Mouse (Mus musculus): ENCODE measurements around the gene Sdhc. TPM values are rescaled to one million over a fixed set of nuclear protein-coding genes. Genes with fewer than 3 reads are reported as not detected.

Gene Sdhc
- polyA plus RNA-seq, 1 experiment from 2014 or later: 238 TPM

GRCm38 (mm10) chr1:171172779-171173178 lies 22.4 kb upstream of the Sdhc start:
- Histone ChIP-seq H3K36me3 (ENCODE audit: control insufficient read depth, insufficient read depth, low read length) (no peaks in the 10 kb centered on the region), H3K4me1 (replicated peaks; ENCODE audit: control insufficient read depth, insufficient read depth) (no peaks in the 10 kb centered on the region), H3K4me2 (replicated peaks; ENCODE audit: low read depth) (no peak overlapping the region), H3K4me3 (ENCODE audit: low read depth, low read length) (no peak overlapping the region), H3K9me3 (ENCODE audit: control insufficient read depth, low read length) (no peaks in the 10 kb centered on the region), H3K27me3 (ENCODE audit: control insufficient read depth, insufficient read depth, low read length) (no peaks in the 10 kb centered on the region), H3K27ac (replicated peaks) (no peak overlapping the region), H3K9ac (ENCODE audit: low read length) (no peak overlapping the region)
- no peak for ATAC-seq (ENCODE audit: low FRiP score, low TSS enrichment)
- TF ChIP-seq CTCF (IDR thresholded peaks at IDR 0.05; ENCODE audit: low read depth) (no peak), EP300 (optimal IDR thresholded peaks at IDR 0.05) (no peak)
- DNase-seq (ENCODE audit: low spot score): no peak
- 94% methylated on average over 8 of the region's 8 CpGs for WGBS

- Histone ChIP-seq H3K36me3 (ENCODE audit: control insufficient read depth, insufficient read depth, low read length) (no peaks in the 10 kb centered on the region), H3K4me2 (replicated peaks; ENCODE audit: low read depth) (no peak overlapping the region), H3K27ac (replicated peaks) (no peak overlapping the region), H3K9me3 (ENCODE audit: control insufficient read depth, low read length) (no peaks in the 10 kb centered on the region), H3K4me1 (replicated peaks; ENCODE audit: control insufficient read depth, insufficient read depth) (no peaks in the 10 kb centered on the region), H3K4me3 (ENCODE audit: low read depth, low read length) (no peak overlapping the region), H3K27me3 (ENCODE audit: control insufficient read depth, insufficient read depth, low read length) (no peaks in the 10 kb centered on the region), H3K9ac (ENCODE audit: low read length) (no peak overlapping the region)
- 65% methylated on average over 3 of the region's 3 CpGs for WGBS
- ATAC-seq (ENCODE audit: low FRiP score, low TSS enrichment): no peak
- no peak for DNase-seq (ENCODE audit: low spot score)
- no peak for TF ChIP-seq EP300 (optimal IDR thresholded peaks at IDR 0.05)
These were observed 20.7 kb upstream of the Sdhc start for GRCm38 (mm10) chr1:171171138-171171537.

GRCm38 (mm10) chr1:171169913-171170312 lies 19.5 kb upstream of the Sdhc start:
- WGBS: 26% methylated on average over 3 of the region's 3 CpGs
- Histone ChIP-seq H3K4me2 (replicated peaks; ENCODE audit: low read depth) (no peak overlapping the region), H3K27me3 (ENCODE audit: control insufficient read depth, insufficient read depth, low read length) (no peaks in the 10 kb centered on the region), H3K4me1 (replicated peaks; ENCODE audit: control insufficient read depth, insufficient read depth) (no peaks in the 10 kb centered on the region), H3K4me3 (ENCODE audit: low read depth, low read length) (no peak overlapping the region), H3K27ac (replicated peaks) (no peak overlapping the region), H3K9me3 (ENCODE audit: control insufficient read depth, low read length) (no peaks in the 10 kb centered on the region), H3K9ac (ENCODE audit: low read length) (no peak overlapping the region), H3K36me3 (ENCODE audit: control insufficient read depth, insufficient read depth, low read length) (no peaks in the 10 kb centered on the region)
- TF ChIP-seq CTCF (IDR thresholded peaks at IDR 0.05; ENCODE audit: low read depth) (no peak), EP300 (optimal IDR thresholded peaks at IDR 0.05) (no peak)
- no peak for DNase-seq (ENCODE audit: low spot score)
- ATAC-seq (ENCODE audit: low FRiP score, low TSS enrichment): no peak

- no peak overlapping the region for H3K9ac ChIP-seq (ENCODE audit: low read length)
- no peaks in the 10 kb centered on the region for H3K4me1 ChIP-seq (replicated peaks; ENCODE audit: control insufficient read depth, insufficient read depth)
- H3K27ac ChIP-seq (replicated peaks): no peak overlapping the region
- DNase-seq (ENCODE audit: low spot score): no peak
- TF ChIP-seq CTCF (IDR thresholded peaks at IDR 0.05; ENCODE audit: low read depth): no peak
- no peak for TF ChIP-seq EP300 (optimal IDR thresholded peaks at IDR 0.05)
- H3K4me2 ChIP-seq (replicated peaks; ENCODE audit: low read depth): no peak overlapping the region
- no peak for ATAC-seq (ENCODE audit: low FRiP score, low TSS enrichment)
- no peak overlapping the region for H3K4me3 ChIP-seq (ENCODE audit: low read depth, low read length)
- 84% methylated on average over 12 of the region's 12 CpGs for WGBS
- H3K36me3 ChIP-seq (ENCODE audit: control insufficient read depth, insufficient read depth, low read length): no peaks in the 10 kb centered on the region
- no peaks in the 10 kb centered on the region for H3K9me3 ChIP-seq (ENCODE audit: control insufficient read depth, low read length)
- H3K27me3 ChIP-seq (ENCODE audit: control insufficient read depth, insufficient read depth, low read length): no peaks in the 10 kb centered on the region
These were observed 18.5 kb upstream of the Sdhc start for GRCm38 (mm10) chr1:171168906-171169305.

GRCm38 (mm10) chr1:171165629-171166345 lies 15.4 kb upstream of the Sdhc start:
- 64% methylated on average over 5 of the region's 5 CpGs for WGBS
- no peak overlapping the region for H3K27ac ChIP-seq (replicated peaks)
- no peak for ATAC-seq (ENCODE audit: low FRiP score, low TSS enrichment)

GRCm38 (mm10) chr1:171164258-171164657 lies 13.9 kb upstream of the Sdhc start:
- TF ChIP-seq EP300 (optimal IDR thresholded peaks at IDR 0.05): no peak
- peak; percentile 66 for TF ChIP-seq CTCF (IDR thresholded peaks at IDR 0.05; ENCODE audit: low read depth)
- no peaks in the 10 kb centered on the region for H3K27me3 ChIP-seq (ENCODE audit: control insufficient read depth, insufficient read depth, low read length)
- H3K27ac ChIP-seq (replicated peaks): no peak overlapping the region
- no peaks in the 10 kb centered on the region for H3K9me3 ChIP-seq (ENCODE audit: control insufficient read depth, low read length)
- no peak overlapping the region for H3K4me3 ChIP-seq (ENCODE audit: low read depth, low read length)
- H3K4me1 ChIP-seq (replicated peaks; ENCODE audit: control insufficient read depth, insufficient read depth): no peaks in the 10 kb centered on the region
- no peak overlapping the region for H3K9ac ChIP-seq (ENCODE audit: low read length)
- DNase-seq (ENCODE audit: low spot score) (no peak), ATAC-seq (ENCODE audit: low FRiP score, low TSS enrichment) (no peak)
- WGBS: 32% methylated on average over 3 of the region's 3 CpGs
- H3K4me2 ChIP-seq (replicated peaks; ENCODE audit: low read depth): no peak overlapping the region
- H3K36me3 ChIP-seq (ENCODE audit: control insufficient read depth, insufficient read depth, low read length): no peaks in the 10 kb centered on the region

More at GRCm38 (mm10) chr1:171165629-171166345, 15.4 kb upstream of the Sdhc start:
- H3K27me3 ChIP-seq (ENCODE audit: control insufficient read depth, insufficient read depth, low read length): no peaks in the 10 kb centered on the region
- TF ChIP-seq EP300 (optimal IDR thresholded peaks at IDR 0.05) (no peak), CTCF (IDR thresholded peaks at IDR 0.05; ENCODE audit: low read depth) (no peak)
- no peak overlapping the region for H3K9ac ChIP-seq (ENCODE audit: low read length)
- no peaks in the 10 kb centered on the region for H3K4me1 ChIP-seq (replicated peaks; ENCODE audit: control insufficient read depth, insufficient read depth)
- no peaks in the 10 kb centered on the region for H3K9me3 ChIP-seq (ENCODE audit: control insufficient read depth, low read length)
- H3K36me3 ChIP-seq (ENCODE audit: control insufficient read depth, insufficient read depth, low read length): no peaks in the 10 kb centered on the region
- H3K4me3 ChIP-seq (ENCODE audit: low read depth, low read length): no peak overlapping the region
- no peak for DNase-seq (ENCODE audit: low spot score)
- no peak overlapping the region for H3K4me2 ChIP-seq (replicated peaks; ENCODE audit: low read depth)
